ENCODE assay signal across 24 mouse cellular contexts in the genomic region with DNA sequence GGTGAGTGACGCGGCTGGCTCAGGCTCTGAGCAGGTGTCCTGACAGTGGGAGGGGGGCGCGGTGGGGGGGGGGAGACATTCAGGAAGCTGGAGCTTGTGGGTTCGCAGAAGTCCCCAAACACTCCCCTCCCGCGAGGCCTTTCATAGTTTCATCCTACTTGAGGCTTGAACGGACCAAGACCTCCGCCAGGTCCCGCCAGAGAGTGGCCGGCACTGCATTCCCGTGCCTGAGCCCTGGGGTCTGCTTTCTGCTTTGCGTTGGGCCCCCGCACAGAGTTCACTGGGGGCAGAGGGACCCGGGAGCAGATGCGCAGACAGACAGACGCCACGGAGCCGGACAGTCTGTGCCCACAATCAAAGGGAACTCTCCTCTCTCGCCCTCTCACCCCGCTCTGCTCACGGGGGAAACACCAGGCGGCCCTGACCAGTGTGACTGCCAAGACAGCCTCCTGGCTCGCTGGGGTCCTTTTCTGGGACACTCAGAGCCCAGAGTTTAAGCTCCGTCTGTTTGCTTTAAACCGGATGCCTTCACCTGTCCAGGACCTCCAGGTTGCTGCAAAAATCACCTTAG. TPM values are rescaled to one million over a fixed set of nuclear protein-coding genes. Genes with fewer than 3 reads are reported as not detected.
DNase-seq lines count a peak whose midpoint lies in the region; ATAC-seq and TF ChIP-seq lines count a peak whose summit lies in the region.
"Had no signal": no experiment of that assay in that cellular context is flagged by ENCODE, and none has a peak within 500 bp of the region (broad histone marks: within the 10 kb centered on the region; RNA-seq: fewer than 3 reads in every experiment).

No protein-coding gene starts in this region.

- H3K27ac ChIP-seq in heart, embryonic 14.5 days (replicated peaks in 1 of 2; ENCODE audit: control insufficient read depth in 1 of 2, insufficient read depth in 1 of 2, low read depth in 2 of 2, low read length in 2 of 2), result peak overlapping the region; percentile 59 to 69
- H3K27ac ChIP-seq in midbrain, embryonic 10.5 days (replicated peaks), result no peak overlapping the region
- no peak overlapping the region for H3K27ac ChIP-seq in midbrain, postnatal 0 days (ENCODE audit: low read depth, low read length)
- peak overlapping the region; percentile 87 for H3K27ac ChIP-seq in limb, embryonic 13.5 days
- H3K27ac ChIP-seq: forebrain, embryonic 15.5 days; midbrain, embryonic 15.5 days; stomach, embryonic 15.5 days had no signal

- H3K9me3 ChIP-seq in heart, embryonic 14.5 days (ENCODE audit: control insufficient read depth, low read length), result no peaks in the 10 kb centered on the region
- no peaks in the 10 kb centered on the region for H3K9me3 ChIP-seq in midbrain, embryonic 10.5 days (replicated peaks)
- H3K9me3 ChIP-seq in midbrain, postnatal 0 days (ENCODE audit: low read length), result no peaks in the 10 kb centered on the region
- H3K9me3 ChIP-seq in limb, embryonic 13.5 days, result no peaks in the 10 kb centered on the region
- H3K9me3 ChIP-seq: forebrain, embryonic 15.5 days; midbrain, embryonic 15.5 days; stomach, embryonic 15.5 days had no signal

- intact Hi-C loops in heart, postnatal 10 days (cut with DNase I), result no loop called here

- peak overlapping the region; percentile 52 for H3K4me2 ChIP-seq in heart, embryonic 14.5 days (ENCODE audit: low read length)
- no peak overlapping the region for H3K4me2 ChIP-seq in midbrain, postnatal 0 days (ENCODE audit: low read depth, low read length, poor library complexity, severe bottlenecking)
- H3K4me2 ChIP-seq in limb, embryonic 13.5 days (replicated peaks), result peak overlapping the region; percentile 66
- H3K4me2 ChIP-seq: forebrain, embryonic 15.5 days; midbrain, embryonic 15.5 days; stomach, embryonic 15.5 days had no signal

- H3K9ac ChIP-seq in heart, embryonic 14.5 days (ENCODE audit: low read length), result peak overlapping the region; percentile 71
- H3K9ac ChIP-seq in midbrain, postnatal 0 days (replicated peaks; ENCODE audit: low read length, poor library complexity, severe bottlenecking), result no peak overlapping the region
- peak overlapping the region; percentile 77 for H3K9ac ChIP-seq in limb, embryonic 13.5 days
- H3K9ac ChIP-seq: forebrain, embryonic 15.5 days; liver, postnatal 0 days; midbrain, embryonic 15.5 days; stomach, embryonic 15.5 days had no signal

- H3K4me3 ChIP-seq in heart, embryonic 14.5 days (ENCODE audit: control insufficient read depth in 1 of 2, insufficient read depth in 1 of 2, low read depth in 1 of 2, low read length in 2 of 2), result peak overlapping the region; percentile 36 to 38
- H3K4me3 ChIP-seq in midbrain, embryonic 10.5 days, result no peak overlapping the region
- no peak overlapping the region for H3K4me3 ChIP-seq in midbrain, postnatal 0 days (ENCODE audit: low read depth, low read length)
- H3K4me3 ChIP-seq in limb, embryonic 13.5 days, result peak overlapping the region; percentile 44
- H3K4me3 ChIP-seq: erythroblast, embryonic 14.5 days; forebrain, embryonic 15.5 days; midbrain, embryonic 15.5 days; stomach, embryonic 15.5 days had no signal

- peaks cover 84% of the 10 kb centered on the region for H3K27me3 ChIP-seq in heart, embryonic 14.5 days (ENCODE audit: control insufficient read depth, insufficient read depth, low read length)
- peaks cover 100% of the 10 kb centered on the region for H3K27me3 ChIP-seq in midbrain, embryonic 10.5 days (ENCODE audit: low read depth, poor library complexity, severe bottlenecking)
- peaks cover 95% of the 10 kb centered on the region for H3K27me3 ChIP-seq in midbrain, postnatal 0 days (ENCODE audit: insufficient read depth, low read length)
- H3K27me3 ChIP-seq in limb, embryonic 13.5 days, result peaks cover 100% of the 10 kb centered on the region

- no peak for ATAC-seq in heart, embryonic 14.5 days (ENCODE audit: insufficient number of reproducible peaks, insufficient read depth, low FRiP score, low read depth)
- no peak for ATAC-seq in midbrain, postnatal 0 days (ENCODE audit: low FRiP score)
- no peak for ATAC-seq in limb, embryonic 13.5 days (ENCODE audit: low FRiP score, low read depth)
- ATAC-seq: CD4-positive, CD25-positive, alpha-beta regulatory T cell, adult 4 months; forebrain, embryonic 15.5 days; inflammation-experienced regulatory T-cells, adult 6 months; liver, postnatal 0 days; midbrain, embryonic 15.5 days had no signal

- DNase-seq in embryo, embryonic 10.5 days (ENCODE audit: low spot score), result peak; percentile 34
- no peak for DNase-seq in embryo, embryonic 10 days (ENCODE audit: low spot score)
- DNase-seq in heart, postnatal 10 days, result no peak
- DNase-seq in midbrain, embryonic 10.5 days (ENCODE audit: low spot score), result peak; percentile 37
- DNase-seq in midbrain, postnatal 0 days (ENCODE audit: low spot score), result no peak
- DNase-seq in layer of hippocampus, postnatal 36 days, result no peak
- DNase-seq: adrenal gland, adult 2 months; cerebellum, postnatal 10 days; kidney, adult 8-10 months; kidney, postnatal 4 days; liver, postnatal 0 days; thymus, adult 2 months had no signal

- peaks cover 5 to 12% of the 10 kb centered on the region in 2 experiments; a peak in 3 of 4 replicates for H3K4me1 ChIP-seq in heart, embryonic 14.5 days (ENCODE audit: control insufficient read depth in 2 of 2, insufficient read depth in 2 of 2, low read length in 2 of 2)
- H3K4me1 ChIP-seq in midbrain, embryonic 10.5 days, result 0 out of 2 replicates have a peak, but pooled peaks cover 10% of the 10 kb centered on the region
- H3K4me1 ChIP-seq in midbrain, postnatal 0 days (ENCODE audit: insufficient read depth, low read length), result no peaks in the 10 kb centered on the region
- H3K4me1 ChIP-seq in limb, embryonic 13.5 days, result peaks cover 34% of the 10 kb centered on the region
- H3K4me1 ChIP-seq: forebrain, embryonic 15.5 days; midbrain, embryonic 15.5 days; stomach, embryonic 15.5 days had no signal

- no peak for TF ChIP-seq CTCF in midbrain, postnatal 0 days (IDR thresholded peaks at IDR 0.05)

- WGBS in heart, embryonic 14.5 days, result 4% methylated on average over 25 of the region's 26 CpGs
- under 1% methylated on average over 26 of the region's 26 CpGs for WGBS in midbrain, embryonic 10.5 days
- under 1% methylated on average over 24 of the region's 26 CpGs for WGBS in midbrain, postnatal 0 days
- 4% methylated on average over 26 of the region's 26 CpGs for WGBS in limb, embryonic 13.5 days

- H3K36me3 ChIP-seq in heart, embryonic 14.5 days (ENCODE audit: control insufficient read depth, insufficient read depth, low read length), result no peaks in the 10 kb centered on the region
- no peaks in the 10 kb centered on the region for H3K36me3 ChIP-seq in midbrain, embryonic 10.5 days
- no peaks in the 10 kb centered on the region for H3K36me3 ChIP-seq in midbrain, postnatal 0 days (ENCODE audit: insufficient read depth, low read length)
- no peaks in the 10 kb centered on the region for H3K36me3 ChIP-seq in limb, embryonic 13.5 days
- H3K36me3 ChIP-seq: forebrain, embryonic 15.5 days; midbrain, embryonic 15.5 days; stomach, embryonic 15.5 days had no signal

RNA-seq across cellular contexts. Expression of gene Tbx5, which starts 34.8 kb away (rescaled TPM):
- polyA plus RNA-seq in heart, embryonic 14.5 days (2014; fragmentation: Nextera tagmentation; extraction: Ambion mirVana), result 33.1 and 39.2 TPM in 2 replicates
- 10 to 100 TPM; 28.0 to 32.2 TPM for total RNA-seq in heart, postnatal 10 days (2021)
- polyA plus RNA-seq in midbrain, embryonic 10.5 days (2016; fragmentation: Nextera tagmentation; extraction: Ambion mirVana), result 0.10 and 0.20 TPM in 2 replicates
- total RNA-seq in midbrain, postnatal 0 days (2014; rRNA removed), result not detected in 2 replicates
- polyA plus RNA-seq in midbrain, postnatal 0 days (2015; fragmentation: Nextera tagmentation; extraction: Ambion mirVana), result 0.04 TPM in 1 of 2 replicates, not detected in the other
- polyA plus RNA-seq in limb, embryonic 13.5 days (2015; fragmentation: Nextera tagmentation; extraction: Ambion mirVana), result 34.8 and 51.5 TPM in 2 replicates
- not detected for total RNA-seq in layer of hippocampus, postnatal 36 days (2021)
- total RNA-seq: layer of hippocampus, postnatal 25 days; left cerebral cortex, postnatal 25 days; megakaryocyte progenitor cell, adult 5-6 weeks had no signal
- polyA plus RNA-seq: CD4-positive, CD25-positive, alpha-beta regulatory T cell, adult 4 months; erythroblast, embryonic 14.5 days; forebrain, embryonic 15.5 days; inflammation-experienced regulatory T-cells, adult 6 months; liver, postnatal 0 days; spleen, adult 2 months had no signal

Comparison
In these comparisons a context has a peak if more than half of its experiments do, and no peak if none do; other contexts are left out.
1. DNase-seq: peak in embryo, embryonic 10.5 days (single experiment) and midbrain, embryonic 10.5 days (single experiment); none in embryo, embryonic 10 days (single experiment), heart, postnatal 10 days (0 of 2), midbrain, postnatal 0 days (single experiment) and layer of hippocampus, postnatal 36 days (0 of 2).
2. H3K27ac ChIP-seq: peak in heart, embryonic 14.5 days (2 of 2) and limb, embryonic 13.5 days (single experiment); none in midbrain, embryonic 10.5 days (single experiment) and midbrain, postnatal 0 days (single experiment).
3. H3K4me3 ChIP-seq: peak in heart, embryonic 14.5 days (2 of 2) and limb, embryonic 13.5 days (single experiment); none in midbrain, embryonic 10.5 days (single experiment) and midbrain, postnatal 0 days (single experiment).
4. RNA of gene Tbx5, which starts 34.8 kb away (polyA plus RNA-seq): 34.8 to 51.5 TPM in limb, embryonic 13.5 days and 33.1 to 39.2 TPM in heart, embryonic 14.5 days; 0.10 to 0.20 TPM in midbrain, embryonic 10.5 days and 0.04 TPM in midbrain, postnatal 0 days; every median in the first group is over 10 times any median in the second.